Mouse (Mus musculus) limb, embryonic 14.5 days (tissue): ENCODE measurements at regions not wholly inside any gene's neighbourhood (a gene's known extent, or its start where the extent isn't known, plus 50 kb on each side); places are given as distances from the start of the nearest gene placed in this dataset.
A peak's percentile ranks its signal among the peaks of the same experiment; 100 is the strongest.

ENCODE experiments used
- ATAC-seq: fragments of 200-750 bp; cut with Nextera tagmentation; 2 replicates; pipeline ENCODE4 v1.8.0; 2017; ENCODE audit warnings: low read depth, moderate number of reproducible peaks, moderate TSS enrichment; ENCODE audit not compliant: low FRiP score
- DNase-seq: peaks from one replicate; pipeline ENCODE4 v3.0.0-alpha.2; 2015; ENCODE audit warnings: low spot score
- H3K27ac ChIP-seq: fragments of 300-500 bp; sonication (generic); replicated peaks from 2 replicates; pipeline ENCODE4 v1.5.1; 2014; ENCODE audit warnings: low read depth, mild to moderate bottlenecking, low read length, moderate library complexity, mixed read lengths
- H3K27me3 ChIP-seq: fragments of 300-500 bp; sonication (generic); 2 replicates; pipeline ENCODE4 v1.6.1; 2014; ENCODE audit warnings: low read length, mixed read lengths; ENCODE audit not compliant: control insufficient read depth, insufficient read depth
- H3K36me3 ChIP-seq: fragments of 300-500 bp; sonication (generic); 2 replicates; pipeline ENCODE4 v1.6.1; 2014; ENCODE audit warnings: mild to moderate bottlenecking, low read length, moderate library complexity, mixed read lengths; ENCODE audit not compliant: control insufficient read depth, insufficient read depth
- H3K4me1 ChIP-seq: fragments of 300-500 bp; sonication (generic); 2 replicates; pipeline ENCODE4 v1.6.1; 2014; ENCODE audit warnings: antibody characterized with exemption, low read length, mixed read lengths; ENCODE audit not compliant: control insufficient read depth, insufficient read depth
- H3K4me2 ChIP-seq: fragments of 300-500 bp; sonication (generic); replicated peaks from 2 replicates; pipeline ENCODE4 v1.6.1; 2014; ENCODE audit warnings: low read depth, mild to moderate bottlenecking, low read length, moderate library complexity; ENCODE audit not compliant: severe bottlenecking
- H3K4me3 ChIP-seq: fragments of 300-500 bp; sonication (generic); replicated peaks from 2 replicates; pipeline ENCODE4 v1.5.1; 2014; ENCODE audit warnings: low read length
- H3K9ac ChIP-seq: fragments of 300-500 bp; sonication (generic); 2 replicates; pipeline ENCODE4 v1.6.1; 2014; ENCODE audit warnings: mild to moderate bottlenecking, low read depth, low read length, moderate library complexity; ENCODE audit not compliant: severe bottlenecking
- H3K9me3 ChIP-seq: fragments of 300-500 bp; sonication (generic); 2 replicates; pipeline ENCODE4 v1.6.1; 2016; ENCODE audit warnings: low read length; ENCODE audit not compliant: control insufficient read depth
- POLR2A ChIP-seq: fragments of 200-500 bp; IDR thresholded peaks from 2 replicates; pipeline ENCODE4 v1.8.0; 2012; ENCODE audit warnings: inconsistent platforms, mild to moderate bottlenecking, moderate library complexity, borderline replicate concordance; ENCODE audit not compliant: insufficient read depth, insufficient read length; ENCODE audit errors: extremely low read depth
- WGBS: fragments of 180-500 bp; shearing (Covaris S2); extraction: QIAGEN DNeasy Blood & Tissue Kit; methylation state at CpG from one replicate; pipeline ENCODE4 v1.1.7; 2014; 5-methylcytosine and 5-hydroxymethylcytosine counted together

- no peak for TF ChIP-seq POLR2A
- DNase-seq = no peak
- Histone ChIP-seq H3K27me3 (no peaks in the 10 kb centered on the region), H3K36me3 (no peaks in the 10 kb centered on the region), H3K27ac (no peak overlapping the region), H3K4me3 (no peak overlapping the region), H3K9me3 (no peaks in the 10 kb centered on the region), H3K9ac (no peak overlapping the region), H3K4me2 (no peak overlapping the region), H3K4me1 (no peaks in the 10 kb centered on the region)
- ATAC-seq = no peak
Measured at GRCm38 (mm10) chr3:126011269-126011668, 72.8 kb upstream of the Ugt8a start.

DNA sequence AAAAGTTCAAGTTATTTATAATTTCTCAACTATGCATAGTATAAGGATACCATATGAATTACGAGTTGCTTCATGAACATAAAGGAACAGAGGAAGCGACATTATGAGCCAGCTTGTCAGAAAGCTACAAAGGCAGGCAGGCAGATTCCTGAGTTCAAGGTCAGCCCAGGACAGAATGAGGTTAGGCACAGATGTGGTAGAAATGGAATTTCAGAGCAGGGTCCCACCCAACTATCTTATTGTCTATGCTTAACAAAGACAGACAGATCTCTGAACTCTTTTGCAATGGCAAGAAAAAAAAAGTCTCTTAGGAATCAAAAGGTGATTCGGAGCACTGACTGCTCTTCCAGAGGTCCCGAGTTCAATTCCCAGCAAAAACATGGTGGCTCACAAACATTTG lies 77.7 kb upstream of the Ugt8a start:
- no peak for ATAC-seq
- WGBS = 82% methylated on average over 4 of the region's 4 CpGs
- no peak for DNase-seq
- no peak overlapping the region for H3K9ac ChIP-seq
- no peak overlapping the region for H3K4me3 ChIP-seq
- H3K27me3 ChIP-seq = no peaks in the 10 kb centered on the region
- H3K36me3 ChIP-seq = no peaks in the 10 kb centered on the region
- H3K4me1 ChIP-seq = no peaks in the 10 kb centered on the region
- H3K4me2 ChIP-seq = no peak overlapping the region
- no peak for TF ChIP-seq POLR2A
- H3K27ac ChIP-seq = no peak overlapping the region
- H3K9me3 ChIP-seq = no peaks in the 10 kb centered on the region

DNA sequence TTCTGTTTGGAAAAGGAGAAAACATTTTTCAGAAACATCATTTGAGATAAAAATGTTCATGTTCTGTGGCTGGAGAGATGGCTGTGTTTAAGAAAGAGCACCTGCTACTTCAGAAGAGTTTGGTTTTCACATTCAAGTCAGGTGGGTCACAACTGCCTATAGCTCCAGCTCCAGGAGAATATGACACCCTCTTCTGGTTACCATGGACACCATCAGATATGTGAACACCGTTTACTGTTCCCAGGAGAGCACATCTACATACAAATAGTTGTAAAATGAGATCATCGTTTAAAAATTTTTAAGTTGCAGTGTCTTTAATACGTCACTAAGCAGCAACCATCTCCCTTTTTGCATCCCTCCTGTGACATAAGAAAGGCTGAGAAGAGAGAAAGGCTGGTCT lies 105.9 kb upstream of the Ugt8a start:
- Histone ChIP-seq H3K4me1 (no peaks in the 10 kb centered on the region), H3K9me3 (no peaks in the 10 kb centered on the region), H3K4me3 (no peak overlapping the region), H3K36me3 (no peaks in the 10 kb centered on the region), H3K4me2 (no peak overlapping the region), H3K9ac (no peak overlapping the region), H3K27me3 (no peaks in the 10 kb centered on the region), H3K27ac (no peak overlapping the region)
- no peak for TF ChIP-seq POLR2A
- WGBS = 23% methylated on average over 3 of the region's 3 CpGs
- ATAC-seq = no peak; the same call in 1 of the 2 replicates
- DNase-seq = peak; percentile 31

DNA sequence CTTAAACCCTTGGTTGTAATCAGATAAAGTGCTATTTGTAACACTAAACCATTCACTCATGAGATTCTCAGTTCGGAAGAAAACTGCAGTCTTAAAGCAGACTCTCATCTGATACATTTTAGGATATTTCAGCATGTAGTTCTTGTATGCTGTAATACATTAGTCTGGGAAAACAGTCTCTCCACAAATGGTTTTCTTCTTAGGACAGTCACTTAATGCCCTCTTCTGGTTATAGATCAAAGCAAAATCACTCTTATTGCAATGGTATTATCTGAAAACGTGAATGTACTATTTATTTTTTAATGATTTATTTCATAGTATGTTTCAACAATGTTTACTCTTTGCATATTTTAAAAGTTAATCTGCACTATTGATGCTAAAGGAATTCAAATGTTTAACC lies 106.4 kb upstream of the Ugt8a start:
- no peak for TF ChIP-seq POLR2A
- DNase-seq (no peak), ATAC-seq (no peak)
- 43% methylated on average over 2 of the region's 2 CpGs for WGBS
- Histone ChIP-seq H3K9ac (no peak overlapping the region), H3K27me3 (no peaks in the 10 kb centered on the region), H3K27ac (no peak overlapping the region), H3K4me3 (no peak overlapping the region), H3K9me3 (no peaks in the 10 kb centered on the region), H3K36me3 (no peaks in the 10 kb centered on the region), H3K4me2 (no peak overlapping the region), H3K4me1 (no peaks in the 10 kb centered on the region)

DNA sequence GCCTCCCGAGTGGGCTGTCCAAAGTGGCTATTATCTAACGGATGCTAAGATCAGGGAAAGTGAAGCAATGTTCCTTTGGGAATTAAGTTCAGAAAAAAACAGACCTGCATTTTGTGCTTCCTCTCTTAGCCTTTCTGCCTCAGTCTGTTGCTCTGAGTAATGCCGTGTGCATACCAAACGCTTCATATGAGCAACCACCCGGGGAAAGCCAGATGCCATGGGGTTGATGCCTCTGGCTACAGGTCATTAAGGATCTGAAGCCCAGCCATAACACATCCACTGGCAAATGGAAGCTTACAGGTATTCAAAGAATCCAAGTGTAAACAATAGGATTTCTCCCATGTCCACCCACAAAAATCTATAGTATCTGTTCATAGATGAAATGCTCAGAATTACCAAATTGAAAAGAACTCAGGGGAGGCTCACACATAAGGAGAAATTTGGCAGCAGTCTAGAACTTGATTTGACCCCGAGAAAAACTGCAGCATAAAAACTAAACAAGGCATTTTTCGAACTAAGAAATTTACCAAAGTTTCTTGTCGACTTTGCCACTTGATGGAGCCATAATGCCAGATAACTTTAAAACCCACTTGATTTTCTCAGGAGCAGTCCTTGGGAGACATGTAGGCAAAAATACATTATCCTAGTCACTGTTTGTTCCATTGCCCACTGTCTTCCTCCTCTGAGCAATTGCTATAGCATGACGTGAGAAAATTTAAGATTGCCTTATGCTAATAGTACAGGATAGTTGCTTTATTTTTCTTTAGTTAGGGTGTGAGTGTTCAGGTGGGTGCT lies 107.8 kb upstream of the Ugt8a start:
- WGBS = 44% methylated on average over 9 of the region's 9 CpGs
- H3K36me3 ChIP-seq = no peaks in the 10 kb centered on the region
- no peaks in the 10 kb centered on the region for H3K9me3 ChIP-seq
- H3K27ac ChIP-seq = no peak overlapping the region
- no peak overlapping the region for H3K4me2 ChIP-seq
- no peak for TF ChIP-seq POLR2A
- H3K9ac ChIP-seq = no peak overlapping the region
- peak; percentile 21 for DNase-seq
- no peak for ATAC-seq
- no peaks in the 10 kb centered on the region for H3K27me3 ChIP-seq
- H3K4me1 ChIP-seq = no peaks in the 10 kb centered on the region
- H3K4me3 ChIP-seq = no peak overlapping the region
